Mouse (Mus musculus) mesoderm, embryonic 11.5 days (tissue): Measurements from ENCODE around the gene Olfr155.

Experiments used
- DNase-seq: peaks from one replicate; pipeline ENCODE4 v3.0.0-alpha.2; 2012; ENCODE audit warnings: low read depth, low spot score

The Olfr155 gene

DNA sequence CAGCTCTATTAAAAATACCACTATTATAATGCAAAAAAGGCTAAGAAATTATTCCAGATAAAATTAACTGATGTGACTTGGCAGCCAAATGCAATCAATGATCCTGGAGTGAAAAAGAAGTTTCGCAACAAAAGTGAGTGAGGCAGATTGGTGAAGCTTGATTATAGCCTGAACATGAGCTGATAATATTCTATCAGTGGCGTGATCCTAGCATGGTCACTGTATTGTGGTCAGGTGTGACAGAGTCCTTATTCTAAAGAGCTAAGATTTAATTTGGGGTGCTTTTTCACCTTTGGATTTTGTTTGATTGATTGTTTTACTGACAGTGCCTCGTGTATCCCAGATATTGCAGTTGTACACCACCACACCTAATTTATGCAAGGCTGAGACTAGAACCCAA is 39.9 kb downstream of the Olfr155 start:
- DNase-seq: no peak

GRCm38 (mm10) chr4:43897209-43897608 is 45.8 kb downstream of the Olfr155 start:
- DNase-seq: no peak

DNA sequence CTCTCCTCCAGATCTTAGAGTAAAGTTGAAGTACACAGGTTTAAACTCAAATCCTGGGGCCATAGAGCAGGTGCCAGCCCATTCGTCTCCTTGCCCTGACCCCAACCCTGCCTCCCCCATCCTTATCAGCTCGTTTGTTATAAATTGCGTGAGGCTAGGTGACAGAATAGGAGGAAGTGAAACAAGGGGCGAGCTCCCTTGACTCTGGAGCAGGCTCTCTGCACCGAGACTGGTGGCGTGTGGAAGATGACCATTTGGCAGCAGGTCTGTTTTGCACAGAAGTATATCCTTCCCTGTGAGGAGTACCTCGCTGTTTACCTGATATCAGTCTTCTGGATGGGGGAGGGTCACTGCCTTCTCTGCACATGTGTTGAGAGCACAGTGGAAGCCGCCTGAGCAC is 47.8 kb downstream of the Olfr155 start:
- no peak for DNase-seq

DNA sequence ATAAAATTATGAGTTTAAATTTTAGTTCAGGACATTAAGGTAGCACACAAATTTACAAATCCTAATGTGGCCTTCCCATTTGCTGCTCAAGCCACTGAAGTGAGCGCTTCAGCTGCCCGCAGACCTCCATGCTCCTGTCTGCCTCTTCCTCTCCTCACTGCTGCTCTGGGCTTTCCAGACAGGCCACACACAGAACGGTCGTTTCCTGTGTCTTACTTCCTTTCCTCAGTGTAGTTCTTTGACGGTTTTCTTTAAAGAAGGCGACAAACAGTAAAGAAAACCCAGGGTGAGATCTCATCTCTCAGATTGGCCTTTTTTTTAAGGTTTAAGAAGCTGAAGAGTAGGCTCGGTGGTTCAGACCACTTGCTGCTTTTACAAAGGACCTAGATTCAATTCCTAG is 52.3 kb downstream of the Olfr155 start:
- DNase-seq: no peak

DNA sequence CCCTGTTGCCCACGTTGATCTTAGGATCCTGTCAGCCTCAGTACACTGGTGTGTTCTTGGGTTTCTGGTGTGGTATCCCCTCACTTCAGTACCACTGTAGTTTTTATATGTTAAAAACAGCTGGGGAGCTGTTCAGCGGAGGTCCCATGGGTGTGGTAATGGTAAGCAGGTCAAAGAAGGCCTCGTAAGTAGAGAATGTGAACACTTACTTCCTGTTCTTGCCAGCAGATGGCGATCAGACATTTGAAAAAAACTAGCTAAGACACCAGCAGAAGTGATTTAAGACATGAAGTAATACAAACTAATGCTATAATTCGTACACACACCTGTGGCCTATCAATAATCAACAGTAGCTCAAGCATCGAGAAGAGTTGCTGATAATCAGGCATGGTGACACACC is 55.1 kb downstream of the Olfr155 start:
- DNase-seq: peak; percentile 72
